Mouse (Mus musculus): Measurements from ENCODE around the gene Tsacc. TPM values are rescaled to one million over a fixed set of nuclear protein-coding genes. Genes with fewer than 3 reads are reported as not detected.

Gene Tsacc
- polyA plus RNA-seq, 1 experiment from 2014 or later, result 6.3 TPM

GRCm38 (mm10) chr3:88235616-88236015 is 61.2 kb downstream of the Tsacc start:
- Histone ChIP-seq H3K4me3 (replicated peaks) (no peak overlapping the region), H3K9ac (no peak overlapping the region), H3K9me3 (replicated peaks) (no peaks in the 10 kb centered on the region), H3K27ac (no peak overlapping the region), H3K36me3 (no peaks in the 10 kb centered on the region), H3K4me1 (replicated peaks) (0 out of 2 replicates have a peak, but pooled peaks cover 3% of the 10 kb centered on the region), H3K4me2 (no peak overlapping the region), H3K27me3 (peaks cover 96% of the 10 kb centered on the region)
- DNase-seq (no peak), ATAC-seq (ENCODE audit: low read depth) (no peak)
- 38% methylated on average over 2 of the region's 2 CpGs for WGBS (ENCODE audit: insufficient replicate concordance)

GRCm38 (mm10) chr3:88235216-88235615 is 61.6 kb downstream of the Tsacc start:
- no peak for DNase-seq
- H3K27me3 ChIP-seq, result peaks cover 96% of the 10 kb centered on the region
- no peak overlapping the region for H3K4me3 ChIP-seq (replicated peaks)

GRCm38 (mm10) chr3:88234041-88234440 is 62.8 kb downstream of the Tsacc start:
- ATAC-seq (ENCODE audit: low read depth) (no peak), DNase-seq (no peak)
- H3K9me3 ChIP-seq (replicated peaks), result no peaks in the 10 kb centered on the region
- 0 out of 2 replicates have a peak, but pooled peaks cover 3% of the 10 kb centered on the region for H3K4me1 ChIP-seq (replicated peaks)
- no peak overlapping the region for H3K4me3 ChIP-seq (replicated peaks)
- no peak overlapping the region for H3K4me2 ChIP-seq
- no peak overlapping the region for H3K27ac ChIP-seq
- 59% methylated on average over 8 of the region's 8 CpGs for WGBS (ENCODE audit: insufficient replicate concordance)
- H3K36me3 ChIP-seq, result no peaks in the 10 kb centered on the region
- H3K27me3 ChIP-seq, result peaks cover 95% of the 10 kb centered on the region
- no peak overlapping the region for H3K9ac ChIP-seq

More at GRCm38 (mm10) chr3:88235216-88235615, 61.6 kb downstream of the Tsacc start:
- no peak overlapping the region for H3K4me2 ChIP-seq
- 0 out of 2 replicates have a peak, but pooled peaks cover 3% of the 10 kb centered on the region for H3K4me1 ChIP-seq (replicated peaks)
- H3K36me3 ChIP-seq, result no peaks in the 10 kb centered on the region
- H3K27ac ChIP-seq, result no peak overlapping the region
- H3K9ac ChIP-seq, result no peak overlapping the region
- H3K9me3 ChIP-seq (replicated peaks), result no peaks in the 10 kb centered on the region
- ATAC-seq (ENCODE audit: low read depth), result no peak
- WGBS (ENCODE audit: insufficient replicate concordance), result 14% methylated on average over 3 of the region's 3 CpGs

- Histone ChIP-seq H3K27me3 (peaks cover 95% of the 10 kb centered on the region), H3K36me3 (no peaks in the 10 kb centered on the region), H3K9ac (no peak overlapping the region), H3K4me3 (replicated peaks) (no peak overlapping the region), H3K9me3 (replicated peaks) (no peaks in the 10 kb centered on the region), H3K4me1 (replicated peaks) (0 out of 2 replicates have a peak, but pooled peaks cover 3% of the 10 kb centered on the region), H3K27ac (no peak overlapping the region), H3K4me2 (no peak overlapping the region)
- WGBS (ENCODE audit: insufficient replicate concordance), result 22% methylated on average over 7 of the region's 7 CpGs
- ATAC-seq (ENCODE audit: low read depth), result no peak
- no peak for DNase-seq
These were observed 63.7 kb downstream of the Tsacc start for GRCm38 (mm10) chr3:88232851-88233649.

Other genes with a start within 250 kb of the Tsacc start
- 63.8 and 66.9 TPM in 2 replicates for gene Naxe, start 238.5 kb downstream of the Tsacc start, polyA plus RNA-seq (2015; fragmentation: Nextera tagmentation; extraction: Ambion mirVana)
- not detected in 2 replicates for gene Ttc24, start 218.7 kb downstream of the Tsacc start, polyA plus RNA-seq (2015; fragmentation: Nextera tagmentation; extraction: Ambion mirVana)
- 6.6 and 7.4 TPM in 2 replicates for gene Iqgap3, start 215.0 kb downstream of the Tsacc start, polyA plus RNA-seq (2015; fragmentation: Nextera tagmentation; extraction: Ambion mirVana)
- gene Mef2d, start 154.6 kb downstream of the Tsacc start, polyA plus RNA-seq (2015; fragmentation: Nextera tagmentation; extraction: Ambion mirVana), result 5.5 and 7.5 TPM in 2 replicates
- gene Rhbg, start 42.3 kb downstream of the Tsacc start, polyA plus RNA-seq (2015; fragmentation: Nextera tagmentation; extraction: Ambion mirVana), result 14.7 and 15.4 TPM in 2 replicates
- 1.3 TPM in 1 of 2 replicates, not detected in the other for gene Gm38392, start 9.8 kb downstream of the Tsacc start, polyA plus RNA-seq (2015; fragmentation: Nextera tagmentation; extraction: Ambion mirVana)
- 376 and 404 TPM in 2 replicates for gene Cct3, start 117 bp upstream of the Tsacc start, polyA plus RNA-seq (2015; fragmentation: Nextera tagmentation; extraction: Ambion mirVana)
- gene Glmp, start 28.0 kb upstream of the Tsacc start, polyA plus RNA-seq (2015; fragmentation: Nextera tagmentation; extraction: Ambion mirVana), result 89.4 and 92.9 TPM in 2 replicates
- gene Tmem79, start 39.1 kb upstream of the Tsacc start, polyA plus RNA-seq (2015; fragmentation: Nextera tagmentation; extraction: Ambion mirVana), result 1.5 TPM in 2 replicates
- 31.8 and 33.2 TPM in 2 replicates for gene Smg5, start 39.3 kb upstream of the Tsacc start, polyA plus RNA-seq (2015; fragmentation: Nextera tagmentation; extraction: Ambion mirVana)
- 7.5 and 7.7 TPM in 2 replicates for gene Paqr6, start 67.6 kb upstream of the Tsacc start, polyA plus RNA-seq (2015; fragmentation: Nextera tagmentation; extraction: Ambion mirVana)
- gene Bglap3, start 75.7 kb upstream of the Tsacc start, polyA plus RNA-seq (2015; fragmentation: Nextera tagmentation; extraction: Ambion mirVana), result 0.17 and 0.29 TPM in 2 replicates
- not detected in 2 replicates for gene Bglap2, start 81.7 kb upstream of the Tsacc start, polyA plus RNA-seq (2015; fragmentation: Nextera tagmentation; extraction: Ambion mirVana)
- not detected in 2 replicates for gene Bglap, start 87.5 kb upstream of the Tsacc start, polyA plus RNA-seq (2015; fragmentation: Nextera tagmentation; extraction: Ambion mirVana)
- 97.1 and 105 TPM in 2 replicates for gene Pmf1, start 113.3 kb upstream of the Tsacc start, polyA plus RNA-seq (2015; fragmentation: Nextera tagmentation; extraction: Ambion mirVana)
- gene Slc25a44, start 128.1 kb upstream of the Tsacc start, polyA plus RNA-seq (2015; fragmentation: Nextera tagmentation; extraction: Ambion mirVana), result 10.4 and 13.2 TPM in 2 replicates
- gene Sema4a, start 164.2 kb upstream of the Tsacc start, polyA plus RNA-seq (2015; fragmentation: Nextera tagmentation; extraction: Ambion mirVana), result 13.8 and 15.8 TPM in 2 replicates
- 165 and 184 TPM in 2 replicates for gene Lmna, start 213.0 kb upstream of the Tsacc start, polyA plus RNA-seq (2015; fragmentation: Nextera tagmentation; extraction: Ambion mirVana)
- gene Mex3a, start 235.4 kb upstream of the Tsacc start, polyA plus RNA-seq (2015; fragmentation: Nextera tagmentation; extraction: Ambion mirVana), result 1.2 and 1.5 TPM in 2 replicates

Data from liver, embryonic 13.5 days (tissue).